Mouse (Mus musculus) limb, embryonic 13.5 days (tissue): ENCODE results near the gene Hyal2. TPM values are rescaled to one million over a fixed set of nuclear protein-coding genes. Genes with fewer than 3 reads are reported as not detected.

Experiments
- ATAC-seq: fragments of 200-750 bp; cut with Nextera tagmentation; 2 replicates; pipeline ENCODE4 v1.8.0; 2017; ENCODE audit warnings: low read depth, moderate number of reproducible peaks, moderate TSS enrichment; ENCODE audit not compliant: low FRiP score
- H3K27ac ChIP-seq: fragments of 300-500 bp; sonication (generic); 2 replicates; pipeline ENCODE4 v1.5.1; 2015; ENCODE audit warnings: inconsistent platforms, mild to moderate bottlenecking, moderate library complexity
- H3K27me3 ChIP-seq: fragments of 300-500 bp; sonication (generic); 2 replicates; pipeline ENCODE4 v1.6.1; 2015; ENCODE audit warnings: mild to moderate bottlenecking, inconsistent platforms
- H3K36me3 ChIP-seq: fragments of 300-500 bp; sonication (generic); 2 replicates; pipeline ENCODE4 v1.6.1; 2015; ENCODE audit warnings: inconsistent platforms, mild to moderate bottlenecking, moderate library complexity
- H3K4me1 ChIP-seq: fragments of 300-500 bp; sonication (generic); 2 replicates; pipeline ENCODE4 v1.6.1; 2015; ENCODE audit warnings: inconsistent platforms
- H3K4me2 ChIP-seq: fragments of 300-500 bp; sonication (generic); replicated peaks from 2 replicates; pipeline ENCODE4 v1.6.1; 2015; ENCODE audit warnings: inconsistent platforms, mild to moderate bottlenecking, moderate library complexity
- H3K4me3 ChIP-seq: fragments of 300-500 bp; sonication (generic); 2 replicates; pipeline ENCODE4 v1.5.1; 2015; ENCODE audit warnings: moderate library complexity, mild to moderate bottlenecking, inconsistent platforms
- H3K9ac ChIP-seq: fragments of 300-500 bp; sonication (generic); 2 replicates; pipeline ENCODE4 v1.6.1; 2015; ENCODE audit warnings: mild to moderate bottlenecking, inconsistent platforms
- H3K9me3 ChIP-seq: fragments of 300-500 bp; sonication (generic); 2 replicates; pipeline ENCODE4 v1.6.1; 2016; ENCODE audit warnings: inconsistent platforms
- WGBS: fragments of 180-500 bp; shearing (Covaris S2); methylation state at CpG from one replicate; pipeline ENCODE4 v1.1.7; 2015; 5-methylcytosine and 5-hydroxymethylcytosine counted together
- polyA plus RNA-seq: library from polyadenylated mRNA; unstranded; fragments of >200 nt; fragmentation: Nextera tagmentation; extraction: Ambion mirVana; gene quantifications from 2 replicates; pipeline ENCODE4 v1.2.1, GENCODE M21; 2015

The Hyal2 gene
- polyA plus RNA-seq, 1 experiment from 2014 or later = 127 TPM

- Histone ChIP-seq H3K36me3 (peaks cover 60% of the 10 kb centered on the region), H3K4me2 (peak overlapping the region; percentile 96), H3K27ac (no peak overlapping the region), H3K9ac (no peak overlapping the region), H3K27me3 (no peaks in the 10 kb centered on the region), H3K4me3 (no peak overlapping the region), H3K9me3 (no peaks in the 10 kb centered on the region), H3K4me1 (peaks cover 43% of the 10 kb centered on the region)
- 72% methylated on average over 4 of the region's 4 CpGs for WGBS
- ATAC-seq = no peak
Observed at GRCm38 (mm10) chr9:107540420-107540819, 27.3 kb upstream of the Hyal2 start.

- Histone ChIP-seq H3K27ac (no peak overlapping the region), H3K4me3 (peak overlapping the region; percentile 63), H3K27me3 (no peaks in the 10 kb centered on the region), H3K36me3 (peaks cover 61% of the 10 kb centered on the region), H3K9ac (peak overlapping the region; percentile 59), H3K4me2 (peak overlapping the region; percentile 96), H3K9me3 (no peaks in the 10 kb centered on the region), H3K4me1 (peaks cover 42% of the 10 kb centered on the region)
- 28% methylated on average over 10 of the region's 10 CpGs for WGBS
- ATAC-seq = no peak
Observed at GRCm38 (mm10) chr9:107541005-107541404, 26.7 kb upstream of the Hyal2 start.

- Histone ChIP-seq H3K27ac (0 out of 2 replicates have a peak within 1 kb of the TSS, but pooled peaks have one; percentile 17), H3K4me2 (peak within 1 kb of the TSS; percentile 96), H3K4me1 (peaks cover 42% of the 10 kb centered on the region), H3K4me3 (peak within 1 kb of the TSS; percentile 63), H3K9ac (peak within 1 kb of the TSS; percentile 73), H3K27me3 (no peaks in the 10 kb centered on the region), H3K36me3 (peaks cover 58% of the 10 kb centered on the region), H3K9me3 (no peaks in the 10 kb centered on the region)
- under 1% methylated on average over 46 of the region's 46 CpGs for WGBS
- peak; percentile 87 for ATAC-seq
Observed at GRCm38 (mm10) chr9:107541474-107542351, 26.0 kb upstream of the Hyal2 start, which contains the start of the genes Cyb561d2 and Nprl2. TSS of gene Cyb561d2 (minus strand) at chr9:107542193. TSS of gene Nprl2 (plus strand) at chr9:107542226.

- under 1% methylated on average over 11 of the region's 11 CpGs for WGBS
- peaks cover 52% of the 10 kb centered on the region for H3K36me3 ChIP-seq
Observed at GRCm38 (mm10) chr9:107542352-107542686, 25.4 kb upstream of the Hyal2 start.

GRCm38 (mm10) chr9:107542721-107543120 lies 25.0 kb upstream of the Hyal2 start:
- H3K4me3 ChIP-seq = peak overlapping the region; percentile 63
- ATAC-seq = no peak
- H3K4me1 ChIP-seq = peaks cover 42% of the 10 kb centered on the region
- no peaks in the 10 kb centered on the region for H3K27me3 ChIP-seq
- H3K27ac ChIP-seq = no peak overlapping the region
- H3K36me3 ChIP-seq = peaks cover 48% of the 10 kb centered on the region
- H3K9me3 ChIP-seq = no peaks in the 10 kb centered on the region
- peak overlapping the region; percentile 73 for H3K9ac ChIP-seq
- H3K4me2 ChIP-seq = peak overlapping the region; percentile 96
- WGBS = 41% methylated on average over 8 of the region's 8 CpGs

More at GRCm38 (mm10) chr9:107542352-107542686, 25.4 kb upstream of the Hyal2 start:
- Histone ChIP-seq H3K9me3 (no peaks in the 10 kb centered on the region), H3K27me3 (no peaks in the 10 kb centered on the region), H3K4me3 (peak overlapping the region; percentile 63), H3K4me1 (peaks cover 42% of the 10 kb centered on the region), H3K4me2 (peak overlapping the region; percentile 96), H3K27ac (0 out of 2 replicates have a peak overlapping the region, but pooled peaks have one; percentile 17), H3K9ac (peak overlapping the region; percentile 73)
- peak; percentile 2; the same call in 1 of the 2 replicates for ATAC-seq

- Histone ChIP-seq H3K4me1 (peaks cover 42% of the 10 kb centered on the region), H3K4me3 (peak overlapping the region; percentile 63; the same call in 1 of the 2 replicates), H3K27me3 (no peaks in the 10 kb centered on the region), H3K4me2 (peak overlapping the region; percentile 96; the same call in 1 of the 2 replicates), H3K27ac (no peak overlapping the region), H3K9me3 (no peaks in the 10 kb centered on the region), H3K9ac (no peak overlapping the region), H3K36me3 (peaks cover 42% of the 10 kb centered on the region)
- 88% methylated on average over 11 of the region's 11 CpGs for WGBS
- no peak for ATAC-seq
Observed at GRCm38 (mm10) chr9:107543299-107543698, 24.4 kb upstream of the Hyal2 start.

GRCm38 (mm10) chr9:107544196-107544700 lies 23.5 kb upstream of the Hyal2 start:
- H3K9me3 ChIP-seq = no peaks in the 10 kb centered on the region
- H3K27ac ChIP-seq = no peak overlapping the region
- H3K27me3 ChIP-seq = no peaks in the 10 kb centered on the region
- H3K9ac ChIP-seq = no peak overlapping the region
- 93% methylated on average over 17 of the region's 17 CpGs for WGBS
- no peak for ATAC-seq
- H3K4me2 ChIP-seq = no peak overlapping the region
- H3K4me3 ChIP-seq = no peak overlapping the region
- peaks cover 42% of the 10 kb centered on the region for H3K4me1 ChIP-seq
- H3K36me3 ChIP-seq = peaks cover 32% of the 10 kb centered on the region

- no peak overlapping the region for H3K27ac ChIP-seq
- H3K36me3 ChIP-seq = peaks cover 27% of the 10 kb centered on the region
- ATAC-seq = no peak
- no peaks in the 10 kb centered on the region for H3K9me3 ChIP-seq
- no peak overlapping the region for H3K9ac ChIP-seq
- WGBS = 95% methylated on average over 12 of the region's 12 CpGs
- H3K4me2 ChIP-seq = no peak overlapping the region
- H3K4me1 ChIP-seq = peaks cover 42% of the 10 kb centered on the region
- H3K27me3 ChIP-seq = no peaks in the 10 kb centered on the region
- H3K4me3 ChIP-seq = no peak overlapping the region
Observed at GRCm38 (mm10) chr9:107544729-107545128, 23.0 kb upstream of the Hyal2 start.

- Histone ChIP-seq H3K4me2 (no peak overlapping the region), H3K9me3 (no peaks in the 10 kb centered on the region), H3K36me3 (peaks cover 23% of the 10 kb centered on the region), H3K9ac (no peak overlapping the region), H3K27me3 (0 out of 2 replicates have a peak, but pooled peaks cover 2% of the 10 kb centered on the region), H3K27ac (no peak overlapping the region), H3K4me3 (no peak overlapping the region), H3K4me1 (peaks cover 44% of the 10 kb centered on the region)
- ATAC-seq = no peak
- 82% methylated on average over 10 of the region's 10 CpGs for WGBS
Observed at GRCm38 (mm10) chr9:107545199-107545598, 22.5 kb upstream of the Hyal2 start.

- Histone ChIP-seq H3K9ac (no peak overlapping the region), H3K27ac (no peak overlapping the region), H3K9me3 (no peaks in the 10 kb centered on the region), H3K36me3 (peaks cover 22% of the 10 kb centered on the region), H3K4me1 (peaks cover 48% of the 10 kb centered on the region), H3K27me3 (0 out of 2 replicates have a peak, but pooled peaks cover 3% of the 10 kb centered on the region), H3K4me2 (no peak overlapping the region), H3K4me3 (no peak overlapping the region)
- WGBS = 9% methylated on average over 3 of the region's 3 CpGs
- no peak for ATAC-seq
Observed at GRCm38 (mm10) chr9:107545602-107546001, 22.1 kb upstream of the Hyal2 start.

GRCm38 (mm10) chr9:107547026-107547425 lies 20.7 kb upstream of the Hyal2 start, which contains the start of gene Zmynd10:
TSS of gene Zmynd10 (plus strand) at chr9:107547298.
- H3K9me3 ChIP-seq = no peaks in the 10 kb centered on the region
- H3K27ac ChIP-seq = peak within 1 kb of the TSS; percentile 73
- peak within 1 kb of the TSS; percentile 21; the same call in 1 of the 2 replicates for H3K9ac ChIP-seq
- peaks cover 22% of the 10 kb centered on the region for H3K36me3 ChIP-seq
- H3K4me1 ChIP-seq = peaks cover 51% of the 10 kb centered on the region
- ATAC-seq = peak; percentile 71
- 2% methylated on average over 20 of the region's 20 CpGs for WGBS
- H3K4me3 ChIP-seq = peak within 1 kb of the TSS; percentile 22
- H3K27me3 ChIP-seq = 0 out of 2 replicates have a peak, but pooled peaks cover 3% of the 10 kb centered on the region
- H3K4me2 ChIP-seq = peak within 1 kb of the TSS; percentile 60

GRCm38 (mm10) chr9:107547957-107548356 lies 19.8 kb upstream of the Hyal2 start:
- ATAC-seq = no peak
- 85% methylated on average over 5 of the region's 5 CpGs for WGBS
- Histone ChIP-seq H3K27me3 (0 out of 2 replicates have a peak, but pooled peaks cover 3% of the 10 kb centered on the region), H3K4me2 (no peak overlapping the region), H3K9me3 (no peaks in the 10 kb centered on the region), H3K9ac (no peak overlapping the region), H3K36me3 (peaks cover 22% of the 10 kb centered on the region), H3K27ac (no peak overlapping the region), H3K4me3 (no peak overlapping the region), H3K4me1 (peaks cover 53% of the 10 kb centered on the region)
